Mouse (Mus musculus) ES-Bruce4 (cell line): Measurements from ENCODE around the gene Ntsr2. TPM values are rescaled to one million over a fixed set of nuclear protein-coding genes. Genes with fewer than 3 reads are reported as not detected.

Source experiments
- H3K27ac ChIP-seq: 2 replicates; pipeline ENCODE4 v1.5.1; 2012; ENCODE audit warnings: low read length, inconsistent platforms; ENCODE audit not compliant: insufficient read depth
- H3K27me3 ChIP-seq: 2 replicates; pipeline ENCODE4 v1.6.1; 2012; ENCODE audit warnings: mild to moderate bottlenecking, low read length, inconsistent platforms; ENCODE audit not compliant: control insufficient read depth, poor library complexity, insufficient read depth, severe bottlenecking
- H3K36me3 ChIP-seq: 2 replicates; pipeline ENCODE4 v1.6.1; 2012; ENCODE audit warnings: inconsistent platforms, mild to moderate bottlenecking, low read length, moderate library complexity; ENCODE audit not compliant: control insufficient read depth, poor library complexity, insufficient read depth, severe bottlenecking
- H3K4me1 ChIP-seq: one replicate; pipeline ENCODE4 v1.8.1; 2011; ENCODE audit warnings: low read length; ENCODE audit not compliant: control insufficient read depth, insufficient read depth
- H3K4me3 ChIP-seq: 2 replicates; pipeline ENCODE4 v1.5.1; 2011; ENCODE audit warnings: low read depth, mild to moderate bottlenecking, low read length
- H3K9ac ChIP-seq: 2 replicates; pipeline ENCODE4 v1.6.1; 2012; ENCODE audit warnings: low read depth, mild to moderate bottlenecking, inconsistent platforms; ENCODE audit not compliant: poor library complexity, severe bottlenecking
- H3K9me3 ChIP-seq: replicated peaks from 2 replicates; pipeline ENCODE4 v1.6.1; 2012; ENCODE audit warnings: mild to moderate bottlenecking, low read length, inconsistent platforms; ENCODE audit not compliant: control insufficient read depth, poor library complexity, insufficient read depth, severe bottlenecking
- CTCF ChIP-seq: IDR thresholded peaks from one replicate; pipeline ENCODE4 v1.8.1; 2011; ENCODE audit warnings: low read depth, low read length
- EP300 ChIP-seq: IDR thresholded peaks from 2 replicates; pipeline ENCODE4 v1.6.1; 2011; ENCODE audit warnings: low read depth, low read length; ENCODE audit not compliant: insufficient read depth
- POLR2A ChIP-seq: IDR thresholded peaks from one replicate; pipeline ENCODE4 v1.8.1; 2011; ENCODE audit warnings: low read length; ENCODE audit not compliant: insufficient read depth
- polyA plus RNA-seq: library from polyadenylated mRNA; stranded (reverse); fragments of >200 nt; gene quantifications from 2 replicates; pipeline ENCODE4 v1.2.4, GENCODE M21; 2011; ENCODE audit warnings: low read depth; ENCODE audit not compliant: missing spikeins, insufficient read depth, insufficient read length

Gene Ntsr2
- polyA plus RNA-seq, 1 experiment: not detected

- Histone ChIP-seq H3K4me1 (no peaks in the 10 kb centered on the region), H3K27me3 (no peaks in the 10 kb centered on the region), H3K9ac (no peak overlapping the region), H3K4me3 (no peak overlapping the region), H3K27ac (no peak overlapping the region), H3K9me3 (no peaks in the 10 kb centered on the region), H3K36me3 (no peaks in the 10 kb centered on the region)
- TF ChIP-seq EP300 (no peak), POLR2A (no peak), CTCF (no peak)
Measured at GRCm38 (mm10) chr12:16633235-16633634, 19.9 kb upstream of the Ntsr2 start.

- TF ChIP-seq POLR2A: no peak
- TF ChIP-seq CTCF: peak; percentile 74
- no peak for TF ChIP-seq EP300
- no peak overlapping the region for H3K27ac ChIP-seq
- no peaks in the 10 kb centered on the region for H3K27me3 ChIP-seq
- H3K4me3 ChIP-seq: no peak overlapping the region
- H3K9me3 ChIP-seq: no peaks in the 10 kb centered on the region
- H3K9ac ChIP-seq: no peak overlapping the region
- no peaks in the 10 kb centered on the region for H3K4me1 ChIP-seq
- H3K36me3 ChIP-seq: no peaks in the 10 kb centered on the region
Measured at GRCm38 (mm10) chr12:16634075-16634813, 18.9 kb upstream of the Ntsr2 start.

- Histone ChIP-seq H3K4me1 (no peaks in the 10 kb centered on the region), H3K27me3 (no peaks in the 10 kb centered on the region), H3K4me3 (no peak overlapping the region), H3K9ac (no peak overlapping the region), H3K9me3 (no peaks in the 10 kb centered on the region), H3K36me3 (no peaks in the 10 kb centered on the region), H3K27ac (no peak overlapping the region)
- TF ChIP-seq EP300: no peak
- no peak for TF ChIP-seq POLR2A
- no peak for TF ChIP-seq CTCF
Measured at GRCm38 (mm10) chr12:16635816-16636215, 17.4 kb upstream of the Ntsr2 start.

GRCm38 (mm10) chr12:16639078-16639771 lies 14.0 kb upstream of the Ntsr2 start:
- H3K27me3 ChIP-seq: no peaks in the 10 kb centered on the region
- H3K4me3 ChIP-seq: no peak overlapping the region
- no peak overlapping the region for H3K9ac ChIP-seq
- no peak overlapping the region for H3K27ac ChIP-seq
- H3K36me3 ChIP-seq: no peaks in the 10 kb centered on the region
- no peaks in the 10 kb centered on the region for H3K9me3 ChIP-seq
- TF ChIP-seq POLR2A (no peak), EP300 (no peak), CTCF (peak; percentile 61)
- H3K4me1 ChIP-seq: no peaks in the 10 kb centered on the region

DNA sequence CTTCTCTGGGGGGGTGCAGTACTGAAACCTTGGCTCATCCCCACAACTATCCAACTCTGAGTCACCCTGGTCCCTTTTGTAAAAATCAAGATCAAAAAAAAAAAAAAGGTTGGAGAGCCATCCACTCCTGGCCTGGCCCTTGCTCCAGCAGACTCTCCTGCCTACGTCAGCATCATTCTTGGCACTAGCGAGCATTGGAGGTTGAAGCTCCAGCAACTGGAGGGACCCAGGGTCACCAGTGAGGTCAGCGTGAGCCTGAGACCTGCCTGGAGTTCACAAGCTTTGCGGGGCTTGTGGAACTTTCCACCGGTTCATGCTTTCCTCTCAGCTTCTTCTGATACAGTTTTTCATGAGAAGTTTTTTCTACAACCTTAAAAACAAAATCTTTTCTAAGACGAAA lies 13.1 kb upstream of the Ntsr2 start:
- Histone ChIP-seq H3K4me1 (no peaks in the 10 kb centered on the region), H3K4me3 (no peak overlapping the region), H3K27ac (no peak overlapping the region), H3K9ac (no peak overlapping the region), H3K36me3 (no peaks in the 10 kb centered on the region), H3K27me3 (no peaks in the 10 kb centered on the region), H3K9me3 (no peaks in the 10 kb centered on the region)
- no peak for TF ChIP-seq EP300

- TF ChIP-seq CTCF: peak; percentile 77
- TF ChIP-seq POLR2A: no peak
- TF ChIP-seq EP300: no peak
- H3K27ac ChIP-seq: no peak overlapping the region
Measured at GRCm38 (mm10) chr12:16642000-16642399, 11.2 kb upstream of the Ntsr2 start.

More at GRCm38 (mm10) chr12:16642000-16642399, 11.2 kb upstream of the Ntsr2 start:
- no peak overlapping the region for H3K9ac ChIP-seq
- no peaks in the 10 kb centered on the region for H3K9me3 ChIP-seq
- H3K4me3 ChIP-seq: no peak overlapping the region
- no peaks in the 10 kb centered on the region for H3K36me3 ChIP-seq
- no peaks in the 10 kb centered on the region for H3K27me3 ChIP-seq
- H3K4me1 ChIP-seq: no peaks in the 10 kb centered on the region
